Mouse (Mus musculus) stomach, embryonic 16.5 days (tissue): ENCODE results near the gene Zscan20. TPM values are rescaled to one million over a fixed set of nuclear protein-coding genes. Genes with fewer than 3 reads are reported as not detected.
"Not testable (repeated sequence)": the region's sequence is repeated elsewhere in the genome, so short reads cannot be mapped to it uniquely, and the experiment has no call there.

Experiments used
- ATAC-seq: fragments of 200-750 bp; cut with Nextera tagmentation; 2 replicates; pipeline ENCODE4 v1.8.0; 2017; ENCODE audit warnings: moderate number of reproducible peaks, moderate TSS enrichment; ENCODE audit not compliant: insufficient read depth, low FRiP score
- H3K27ac ChIP-seq: fragments of 300-500 bp; sonication (generic); 2 replicates; pipeline ENCODE4 v1.5.1; 2014; ENCODE audit warnings: low read length
- H3K27me3 ChIP-seq: fragments of 300-500 bp; sonication (generic); 2 replicates; pipeline ENCODE4 v1.6.1; 2014; ENCODE audit warnings: low read length, control low read depth, mixed read lengths; ENCODE audit not compliant: control insufficient read depth, insufficient read depth
- H3K36me3 ChIP-seq: fragments of 300-500 bp; sonication (generic); 2 replicates; pipeline ENCODE4 v1.6.1; 2014; ENCODE audit warnings: low read length; ENCODE audit not compliant: control insufficient read depth, insufficient read depth
- H3K4me1 ChIP-seq: fragments of 300-500 bp; sonication (generic); 2 replicates; pipeline ENCODE4 v1.6.1; 2014; ENCODE audit warnings: low read length, control low read depth, mixed read lengths; ENCODE audit not compliant: control insufficient read depth, insufficient read depth
- H3K4me2 ChIP-seq: fragments of 300-500 bp; sonication (generic); 2 replicates; pipeline ENCODE4 v1.6.1; 2014; ENCODE audit warnings: low read depth, low read length, mixed read lengths
- H3K4me3 ChIP-seq: fragments of 300-500 bp; sonication (generic); replicated peaks from 2 replicates; pipeline ENCODE4 v1.5.1; 2014; ENCODE audit warnings: mild to moderate bottlenecking, low read length
- H3K9ac ChIP-seq: fragments of 300-500 bp; sonication (generic); 2 replicates; pipeline ENCODE4 v1.6.1; 2014; ENCODE audit warnings: low read length
- H3K9me3 ChIP-seq: fragments of 300-500 bp; sonication (generic); replicated peaks from 2 replicates; pipeline ENCODE4 v1.6.1; 2016; ENCODE audit warnings: low read length, control low read depth; ENCODE audit not compliant: control insufficient read depth
- WGBS: fragments of 180-500 bp; shearing (Covaris S2); extraction: QIAGEN DNeasy Blood & Tissue Kit; methylation state at CpG from one replicate; pipeline ENCODE4 v1.1.7; 2014; 5-methylcytosine and 5-hydroxymethylcytosine counted together
- polyA plus RNA-seq: library from polyadenylated mRNA; unstranded; fragments of >200 nt; fragmentation: Nextera tagmentation; extraction: Ambion mirVana; gene quantifications from 2 replicates; pipeline ENCODE4 v1.2.1, GENCODE M21; 2015

Zscan20 gene
- polyA plus RNA-seq, 1 experiment from 2014 or later: 3.3 TPM

- 52% methylated on average over 15 of the region's 15 CpGs for WGBS
- H3K4me1 ChIP-seq: peaks cover 9% of the 10 kb centered on the region; the same call in 1 of the 2 replicates
- no peak for ATAC-seq
- no peak within 1 kb of the TSS for H3K4me3 ChIP-seq
- H3K4me2 ChIP-seq: no peak within 1 kb of the TSS
- no peaks in the 10 kb centered on the region for H3K9me3 ChIP-seq
- peak within 1 kb of the TSS; percentile 38; the same call in 1 of the 2 replicates for H3K27ac ChIP-seq
- H3K27me3 ChIP-seq: no peaks in the 10 kb centered on the region
- peak within 1 kb of the TSS; percentile 35 for H3K9ac ChIP-seq
- no peaks in the 10 kb centered on the region for H3K36me3 ChIP-seq
Observed at GRCm38 (mm10) chr4:128618246-128618911, 8.5 kb upstream of the Zscan20 start, which contains the start of gene Tlr12. Gene Tlr12 (minus strand): TSS chr4:128618619.

- no peak overlapping the region for H3K4me3 ChIP-seq
- H3K27me3 ChIP-seq: no peaks in the 10 kb centered on the region
- H3K9ac ChIP-seq: peak overlapping the region; percentile 31; the same call in 1 of the 2 replicates
- ATAC-seq: no peak
- no peaks in the 10 kb centered on the region for H3K36me3 ChIP-seq
- H3K4me2 ChIP-seq: no peak overlapping the region
- peaks cover 11% of the 10 kb centered on the region; the same call in 1 of the 2 replicates for H3K4me1 ChIP-seq
- 67% methylated on average over 17 of the region's 17 CpGs for WGBS
- H3K9me3 ChIP-seq: no peaks in the 10 kb centered on the region
- no peak overlapping the region for H3K27ac ChIP-seq
Observed at GRCm38 (mm10) chr4:128617363-128618120, 7.6 kb upstream of the Zscan20 start.

- H3K36me3 ChIP-seq: no peaks in the 10 kb centered on the region
- no peak overlapping the region for H3K9ac ChIP-seq
- WGBS: 92% methylated on average over 14 of the region's 14 CpGs
- peaks cover 11% of the 10 kb centered on the region; the same call in 1 of the 2 replicates for H3K4me1 ChIP-seq
- no peak overlapping the region for H3K4me2 ChIP-seq
- H3K27me3 ChIP-seq: no peaks in the 10 kb centered on the region
- no peak overlapping the region for H3K27ac ChIP-seq
- H3K9me3 ChIP-seq: no peaks in the 10 kb centered on the region
- no peak for ATAC-seq
- no peak overlapping the region for H3K4me3 ChIP-seq
Observed at GRCm38 (mm10) chr4:128615761-128616160, 5.9 kb upstream of the Zscan20 start.

- H3K9ac ChIP-seq: no peak overlapping the region
- no peak overlapping the region for H3K4me3 ChIP-seq
- no peaks in the 10 kb centered on the region for H3K36me3 ChIP-seq
- no peaks in the 10 kb centered on the region for H3K27me3 ChIP-seq
- H3K27ac ChIP-seq: no peak overlapping the region
- H3K4me2 ChIP-seq: no peak overlapping the region
- H3K4me1 ChIP-seq: peaks cover 11% of the 10 kb centered on the region
- 21% methylated on average over 8 of the region's 8 CpGs for WGBS
- no peaks in the 10 kb centered on the region for H3K9me3 ChIP-seq
- no peak for ATAC-seq
Observed at GRCm38 (mm10) chr4:128613326-128613725, 3.4 kb upstream of the Zscan20 start.

- not testable (repeated sequence) for H3K4me3 ChIP-seq, H3K9ac ChIP-seq, H3K36me3 ChIP-seq, ATAC-seq, H3K27ac ChIP-seq, H3K27me3 ChIP-seq, H3K4me2 ChIP-seq, H3K4me1 ChIP-seq, H3K9me3 ChIP-seq
- WGBS: 64% methylated on average over 3 of the region's 3 CpGs
Observed at GRCm38 (mm10) chr4:128611726-128612125, 1.8 kb upstream of the Zscan20 start.

GRCm38 (mm10) chr4:128610706-128611105, 808 bp upstream of the Zscan20 start:
- ATAC-seq: no peak
- H3K27ac ChIP-seq: peak overlapping the region; percentile 4; the same call in 1 of the 2 replicates
- 13% methylated on average over 10 of the region's 10 CpGs for WGBS

GRCm38 (mm10) chr4:128609276-128609924, 498 bp downstream of the Zscan20 start:
- no peak overlapping the region for H3K27ac ChIP-seq
- no peaks in the 10 kb centered on the region for H3K36me3 ChIP-seq
- no peaks in the 10 kb centered on the region for H3K9me3 ChIP-seq
- peaks cover 6% of the 10 kb centered on the region for H3K4me1 ChIP-seq
- peak overlapping the region; percentile 63 for H3K4me3 ChIP-seq
- H3K4me2 ChIP-seq: peak overlapping the region; percentile 73
- 6% methylated on average over 27 of the region's 27 CpGs for WGBS
- peak overlapping the region; percentile 72 for H3K9ac ChIP-seq
- ATAC-seq: no peak
- no peaks in the 10 kb centered on the region for H3K27me3 ChIP-seq

More at GRCm38 (mm10) chr4:128610706-128611105, 808 bp upstream of the Zscan20 start:
- Histone ChIP-seq H3K4me1 (peaks cover 6% of the 10 kb centered on the region), H3K27me3 (no peaks in the 10 kb centered on the region), H3K4me3 (peak overlapping the region; percentile 63), H3K9me3 (no peaks in the 10 kb centered on the region), H3K4me2 (peak overlapping the region; percentile 73), H3K36me3 (no peaks in the 10 kb centered on the region), H3K9ac (0 out of 2 replicates have a peak overlapping the region, but pooled peaks have one; percentile 4)

- no peak overlapping the region for H3K4me3 ChIP-seq
- H3K4me1 ChIP-seq: peaks cover 4% of the 10 kb centered on the region
- WGBS: 83% methylated on average over 11 of the region's 11 CpGs
- no peak overlapping the region for H3K27ac ChIP-seq
- H3K36me3 ChIP-seq: no peaks in the 10 kb centered on the region
- no peak overlapping the region for H3K4me2 ChIP-seq
- H3K9me3 ChIP-seq: no peaks in the 10 kb centered on the region
- H3K27me3 ChIP-seq: no peaks in the 10 kb centered on the region
- no peak overlapping the region for H3K9ac ChIP-seq
- no peak for ATAC-seq
Observed at GRCm38 (mm10) chr4:128607661-128608060, 2.2 kb downstream of the Zscan20 start.

- Histone ChIP-seq H3K4me1 (peaks cover 4% of the 10 kb centered on the region), H3K4me2 (no peak overlapping the region), H3K36me3 (no peaks in the 10 kb centered on the region), H3K9ac (no peak overlapping the region), H3K27ac (no peak overlapping the region), H3K27me3 (no peaks in the 10 kb centered on the region), H3K9me3 (no peaks in the 10 kb centered on the region), H3K4me3 (no peak overlapping the region)
- 92% methylated on average over 7 of the region's 7 CpGs for WGBS
- no peak for ATAC-seq
Observed at GRCm38 (mm10) chr4:128606586-128606985, 3.3 kb downstream of the Zscan20 start.
